Mouse (Mus musculus): ENCODE measurements around the gene Gas1.

Gas1 gene

DNA sequence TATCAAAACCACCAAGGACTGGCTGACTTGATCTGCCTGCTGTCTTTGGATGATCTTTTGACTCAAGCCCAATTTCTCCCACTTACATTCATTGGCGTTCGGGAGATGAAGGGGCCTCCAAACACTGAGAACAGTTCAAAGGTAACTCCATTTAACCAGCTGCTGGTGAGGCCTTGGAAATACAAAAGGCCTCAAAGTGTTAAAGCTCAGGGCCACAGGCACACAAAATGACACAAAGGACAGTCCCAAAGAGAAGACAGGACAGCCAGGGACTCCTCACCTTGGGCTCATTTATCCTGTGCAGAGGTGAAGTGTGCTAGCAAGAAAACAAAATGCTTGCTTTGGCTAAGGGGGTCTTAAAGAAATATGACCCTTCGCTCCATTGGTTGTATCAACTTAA lies 30.9 kb downstream of the Gas1 start:
- Histone ChIP-seq H3K36me3 (ENCODE audit: insufficient read depth, low read length) (no peaks in the 10 kb centered on the region), H3K4me3 (replicated peaks; ENCODE audit: low read length) (no peak overlapping the region), H3K4me1 (replicated peaks; ENCODE audit: low read depth, low read length) (peaks cover 10% of the 10 kb centered on the region; the same call in 1 of the 2 replicates), H3K27me3 (ENCODE audit: insufficient read depth, low read length) (peaks cover 14% of the 10 kb centered on the region), H3K9me3 (ENCODE audit: low read length) (no peaks in the 10 kb centered on the region)
- TF ChIP-seq NANOG (IDR thresholded peaks at IDR 0.05; ENCODE audit: borderline replicate concordance, low read length) (no peak), POU5F1 (IDR thresholded peaks at IDR 0.05; ENCODE audit: borderline replicate concordance, low read length) (no peak), CTCF (conservative IDR thresholded peaks at IDR 0.05; ENCODE audit: low read length) (no peak)

- no peaks in the 10 kb centered on the region for H3K27me3 ChIP-seq (ENCODE audit: insufficient read depth, low read length)
- H3K36me3 ChIP-seq (ENCODE audit: insufficient read depth, low read length) = no peaks in the 10 kb centered on the region
- no peaks in the 10 kb centered on the region for H3K4me1 ChIP-seq (replicated peaks; ENCODE audit: low read depth, low read length)
- no peak for TF ChIP-seq NANOG (IDR thresholded peaks at IDR 0.05; ENCODE audit: borderline replicate concordance, low read length)
- TF ChIP-seq POU5F1 (IDR thresholded peaks at IDR 0.05; ENCODE audit: borderline replicate concordance, low read length) = no peak
- no peak for TF ChIP-seq CTCF (conservative IDR thresholded peaks at IDR 0.05; ENCODE audit: low read length)
- H3K4me3 ChIP-seq (replicated peaks; ENCODE audit: low read length) = no peak overlapping the region
- no peaks in the 10 kb centered on the region for H3K9me3 ChIP-seq (ENCODE audit: low read length)
These were observed 40.2 kb downstream of the Gas1 start for GRCm38 (mm10) chr13:60136962-60137361.

GRCm38 (mm10) chr13:60134439-60134799 lies 42.7 kb downstream of the Gas1 start:
- peaks cover 6% of the 10 kb centered on the region; the same call in 1 of the 2 replicates for H3K27me3 ChIP-seq (ENCODE audit: insufficient read depth, low read length)
- no peak for TF ChIP-seq POU5F1 (IDR thresholded peaks at IDR 0.05; ENCODE audit: borderline replicate concordance, low read length)
- TF ChIP-seq CTCF (conservative IDR thresholded peaks at IDR 0.05; ENCODE audit: low read length) = no peak
- TF ChIP-seq NANOG (IDR thresholded peaks at IDR 0.05; ENCODE audit: borderline replicate concordance, low read length) = no peak
- H3K36me3 ChIP-seq (ENCODE audit: insufficient read depth, low read length) = no peaks in the 10 kb centered on the region
- H3K9me3 ChIP-seq (ENCODE audit: low read length) = peaks cover 4% of the 10 kb centered on the region; the same call in 1 of the 2 replicates
- no peaks in the 10 kb centered on the region for H3K4me1 ChIP-seq (replicated peaks; ENCODE audit: low read depth, low read length)
- H3K4me3 ChIP-seq (replicated peaks; ENCODE audit: low read length) = no peak overlapping the region

GRCm38 (mm10) chr13:60133716-60134438 lies 43.3 kb downstream of the Gas1 start:
- H3K36me3 ChIP-seq (ENCODE audit: insufficient read depth, low read length) = no peaks in the 10 kb centered on the region
- H3K4me1 ChIP-seq (replicated peaks; ENCODE audit: low read depth, low read length) = no peaks in the 10 kb centered on the region
- TF ChIP-seq CTCF (conservative IDR thresholded peaks at IDR 0.05; ENCODE audit: low read length) = no peak
- no peak for TF ChIP-seq POU5F1 (IDR thresholded peaks at IDR 0.05; ENCODE audit: borderline replicate concordance, low read length)
- no peak for TF ChIP-seq NANOG (IDR thresholded peaks at IDR 0.05; ENCODE audit: borderline replicate concordance, low read length)
- peaks cover 10% of the 10 kb centered on the region; the same call in 1 of the 2 replicates for H3K27me3 ChIP-seq (ENCODE audit: insufficient read depth, low read length)
- peaks cover 4% of the 10 kb centered on the region; the same call in 1 of the 2 replicates for H3K9me3 ChIP-seq (ENCODE audit: low read length)
- no peak overlapping the region for H3K4me3 ChIP-seq (replicated peaks; ENCODE audit: low read length)

DNA sequence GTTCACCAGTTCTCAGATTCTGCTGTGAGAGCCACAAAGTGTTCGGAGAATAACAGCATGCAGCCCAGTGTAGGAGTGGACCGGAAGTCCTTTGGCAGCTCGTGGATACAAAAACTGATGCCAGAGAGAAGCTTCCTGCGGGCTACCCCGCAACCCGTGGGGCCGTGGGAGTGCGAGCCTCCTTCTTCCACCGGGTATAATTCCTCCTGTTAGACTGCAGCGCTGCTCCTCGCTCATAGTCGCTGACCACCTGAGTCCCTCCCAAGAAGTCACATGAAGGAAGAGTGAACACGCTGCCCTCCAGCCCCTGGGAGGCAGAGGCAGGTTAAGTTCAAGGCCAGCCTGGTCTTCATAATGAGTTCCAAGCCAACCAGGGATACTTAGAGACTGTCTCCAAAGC lies 45.4 kb downstream of the Gas1 start:
- peaks cover 18% of the 10 kb centered on the region for H3K27me3 ChIP-seq (ENCODE audit: insufficient read depth, low read length)
- no peak for TF ChIP-seq CTCF (conservative IDR thresholded peaks at IDR 0.05; ENCODE audit: low read length)
- no peak for TF ChIP-seq POU5F1 (IDR thresholded peaks at IDR 0.05; ENCODE audit: borderline replicate concordance, low read length)
- no peak for TF ChIP-seq NANOG (IDR thresholded peaks at IDR 0.05; ENCODE audit: borderline replicate concordance, low read length)
- no peaks in the 10 kb centered on the region for H3K36me3 ChIP-seq (ENCODE audit: insufficient read depth, low read length)
- no peak overlapping the region for H3K4me3 ChIP-seq (replicated peaks; ENCODE audit: low read length)
- no peaks in the 10 kb centered on the region for H3K4me1 ChIP-seq (replicated peaks; ENCODE audit: low read depth, low read length)
- peaks cover 4% of the 10 kb centered on the region; the same call in 1 of the 2 replicates for H3K9me3 ChIP-seq (ENCODE audit: low read length)

DNA sequence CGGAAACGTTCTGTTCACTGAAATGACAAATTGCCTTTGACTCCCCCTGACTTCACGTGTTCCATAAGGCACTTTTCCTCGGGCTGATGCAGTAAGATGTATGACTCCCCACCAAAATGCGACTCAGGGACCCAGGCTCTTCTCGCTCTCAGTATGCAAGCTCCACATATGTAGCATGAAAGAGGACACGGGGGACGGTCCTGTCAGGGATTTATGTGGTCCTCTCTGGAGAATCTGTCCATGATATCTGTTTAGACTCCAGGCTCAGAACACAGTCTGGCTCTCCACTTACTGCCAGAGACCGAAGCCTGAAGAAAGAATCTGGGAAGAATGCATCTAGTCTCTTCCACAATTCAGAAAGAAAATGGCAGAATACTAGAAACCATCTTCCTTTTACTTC lies 47.6 kb downstream of the Gas1 start:
- peaks cover 12% of the 10 kb centered on the region for H3K4me1 ChIP-seq (replicated peaks; ENCODE audit: low read depth, low read length)
- no peak overlapping the region for H3K4me3 ChIP-seq (replicated peaks; ENCODE audit: low read length)
- no peak for TF ChIP-seq NANOG (IDR thresholded peaks at IDR 0.05; ENCODE audit: borderline replicate concordance, low read length)
- peaks cover 4% of the 10 kb centered on the region; the same call in 1 of the 2 replicates for H3K9me3 ChIP-seq (ENCODE audit: low read length)
- H3K27me3 ChIP-seq (ENCODE audit: insufficient read depth, low read length) = peaks cover 26% of the 10 kb centered on the region
- no peaks in the 10 kb centered on the region for H3K36me3 ChIP-seq (ENCODE audit: insufficient read depth, low read length)

DNA sequence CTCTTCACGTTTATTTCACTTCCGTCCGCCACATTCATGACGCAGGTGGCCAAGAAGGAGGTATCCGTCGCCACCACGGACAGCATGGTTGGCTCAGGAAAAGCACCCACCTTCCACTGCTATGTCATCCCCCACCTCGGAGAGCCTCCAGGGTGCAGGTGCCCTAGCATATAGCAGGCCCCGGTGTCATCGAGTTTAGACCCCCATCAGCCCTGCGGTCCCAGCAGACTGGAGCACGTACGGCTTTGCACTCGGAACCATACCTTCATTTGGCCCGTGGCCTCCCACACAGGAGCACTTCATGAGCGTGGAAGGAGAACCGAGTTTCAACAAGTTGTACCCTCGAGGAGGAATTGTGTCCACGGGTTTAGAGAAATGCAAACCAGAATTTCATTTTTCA lies 50.8 kb downstream of the Gas1 start:
- Histone ChIP-seq H3K4me1 (replicated peaks; ENCODE audit: low read depth, low read length) (peaks cover 29% of the 10 kb centered on the region), H3K9me3 (ENCODE audit: low read length) (peaks cover 20% of the 10 kb centered on the region), H3K4me3 (replicated peaks; ENCODE audit: low read length) (no peak overlapping the region), H3K36me3 (ENCODE audit: insufficient read depth, low read length) (no peaks in the 10 kb centered on the region), H3K27me3 (ENCODE audit: insufficient read depth, low read length) (peaks cover 24% of the 10 kb centered on the region)
- no peak for TF ChIP-seq POU5F1 (IDR thresholded peaks at IDR 0.05; ENCODE audit: borderline replicate concordance, low read length)
- no peak for TF ChIP-seq CTCF (conservative IDR thresholded peaks at IDR 0.05; ENCODE audit: low read length)
- no peak for TF ChIP-seq NANOG (IDR thresholded peaks at IDR 0.05; ENCODE audit: borderline replicate concordance, low read length)

DNA sequence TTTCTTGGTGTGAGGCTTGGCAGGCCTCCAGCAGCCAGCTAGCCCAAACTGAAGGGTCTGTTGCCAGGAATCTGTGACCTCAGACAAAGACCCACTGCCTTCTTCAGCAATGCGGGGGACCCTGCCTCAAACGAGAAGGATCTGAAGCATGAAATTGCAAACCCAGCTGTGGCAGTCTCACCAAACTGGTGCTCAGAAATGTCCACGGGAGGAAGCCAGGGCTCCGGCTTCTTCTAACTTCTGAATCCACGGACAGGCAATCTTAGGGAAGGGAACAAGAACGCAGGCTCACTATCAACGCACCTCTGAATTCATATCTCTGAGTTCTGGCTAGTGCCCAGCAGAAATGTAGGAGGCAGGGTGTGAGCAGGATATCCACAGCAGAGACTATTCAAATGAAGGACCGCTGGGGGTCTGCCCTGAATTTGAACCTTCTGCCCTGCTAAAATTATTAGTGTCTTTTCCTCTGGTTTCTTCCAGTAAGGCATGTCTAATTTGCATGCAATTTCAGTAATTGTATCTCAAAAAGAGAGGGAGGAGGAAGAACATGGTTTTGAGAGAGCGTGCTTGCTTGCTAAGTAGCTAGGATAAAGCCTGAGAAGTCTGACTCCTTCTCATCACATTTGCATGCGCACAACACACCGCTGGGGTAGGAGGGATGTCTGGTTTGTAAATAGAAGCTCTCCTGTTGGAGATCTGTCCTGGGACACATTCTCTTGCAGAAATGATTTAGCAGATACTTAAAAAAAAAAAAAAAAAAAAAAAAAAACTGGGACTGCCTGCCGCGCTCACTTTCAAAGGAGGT lies 51.5 kb downstream of the Gas1 start:
- Histone ChIP-seq H3K9me3 (ENCODE audit: low read length) (peaks cover 20% of the 10 kb centered on the region), H3K4me1 (replicated peaks; ENCODE audit: low read depth, low read length) (peaks cover 29% of the 10 kb centered on the region), H3K36me3 (ENCODE audit: insufficient read depth, low read length) (no peaks in the 10 kb centered on the region), H3K27me3 (ENCODE audit: insufficient read depth, low read length) (peaks cover 24% of the 10 kb centered on the region), H3K4me3 (replicated peaks; ENCODE audit: low read length) (no peak overlapping the region)
- TF ChIP-seq POU5F1 (IDR thresholded peaks at IDR 0.05; ENCODE audit: borderline replicate concordance, low read length) = no peak
- TF ChIP-seq CTCF (conservative IDR thresholded peaks at IDR 0.05; ENCODE audit: low read length) = no peak
- no peak for TF ChIP-seq NANOG (IDR thresholded peaks at IDR 0.05; ENCODE audit: borderline replicate concordance, low read length)

Data from E14TG2a.4 (cell line).